Mouse (Mus musculus): ENCODE data around the gene Adcy6. TPM values are rescaled to one million over a fixed set of nuclear protein-coding genes. Genes with fewer than 3 reads are reported as not detected.

Gene Adcy6
- total RNA-seq (2018; cell fraction: chromatin; rRNA removed), result 1 to 10 TPM in 13 of 26 experiments, under 1 TPM in 13; 0.23 to 9.6 (median 1.00) TPM
- under 1 TPM; 0.07 to 0.91 (median 0.32) TPM for total RNA-seq (2018; cell fraction: cytosol; rRNA removed)
- total RNA-seq (2018; cell fraction: nucleus; rRNA removed), result 1 to 10 TPM; 1.1 to 6.8 (median 2.2) TPM
- 0.09 to 0.34 TPM (median 0.25 TPM) in 3 replicates for polyA plus RNA-seq (2018)

GRCm38 (mm10) chr15:98609331-98610130 lies at the start of gene Adcy6:
Adcy6 (minus strand) TSS chr15:98610076.
- no peak within 1 kb of the TSS for H3K27ac ChIP-seq

GRCm38 (mm10) chr15:98656982-98657751 lies 47.3 kb upstream of the Adcy6 start:
- Histone ChIP-seq H3K79me2 (ENCODE audit: inconsistent target) (peaks cover 39% of the 10 kb centered on the region), H3K4me3 (ENCODE audit: inconsistent target) (no peak overlapping the region), H3K36me3 (ENCODE audit: inconsistent target) (peaks cover 74% of the 10 kb centered on the region), H3K27ac (no peak overlapping the region)
- 94% methylated on average over 14 of the region's 15 CpGs for WGBS (ENCODE audit: missing documents)

More at GRCm38 (mm10) chr15:98609331-98610130, at the start of gene Adcy6:
- Histone ChIP-seq H3K36me3 (ENCODE audit: inconsistent target) (no peaks in the 10 kb centered on the region), H3K4me3 (ENCODE audit: inconsistent target) (no peak within 1 kb of the TSS), H3K79me2 (ENCODE audit: inconsistent target) (no peaks in the 10 kb centered on the region)
- 1% methylated on average over 54 of the region's 75 CpGs for WGBS (ENCODE audit: missing documents)

- H3K27ac ChIP-seq, result no peak overlapping the region
- no peaks in the 10 kb centered on the region for H3K79me2 ChIP-seq (ENCODE audit: inconsistent target)
- WGBS (ENCODE audit: missing documents), result 94% methylated on average over 8 of the region's 8 CpGs
- H3K36me3 ChIP-seq (ENCODE audit: inconsistent target), result peaks cover 99% of the 10 kb centered on the region
- H3K4me3 ChIP-seq (ENCODE audit: inconsistent target), result no peak overlapping the region
Observed at GRCm38 (mm10) chr15:98652174-98652573, 42.3 kb upstream of the Adcy6 start.

DNA sequence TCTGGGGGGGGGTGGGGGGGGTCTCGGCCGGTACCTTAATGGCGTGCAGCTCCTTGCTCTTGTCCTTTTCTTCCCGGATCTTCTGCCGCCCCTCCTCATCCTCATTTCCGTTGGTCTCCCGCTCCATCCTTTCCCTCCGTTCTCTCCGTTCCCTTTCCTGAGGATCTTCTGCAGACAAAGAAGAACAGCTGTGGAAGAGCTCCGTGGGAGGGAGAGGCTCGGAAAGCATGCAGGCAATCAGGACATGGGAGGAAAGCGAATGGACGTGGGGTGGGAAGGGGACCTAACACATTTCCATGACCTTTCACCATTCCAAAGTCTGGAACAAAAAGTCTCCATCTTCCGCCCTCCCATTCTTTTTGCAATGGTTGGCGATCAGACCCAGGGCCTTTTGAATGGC lies 41.6 kb upstream of the Adcy6 start:
- no peak overlapping the region for H3K27ac ChIP-seq
- no peaks in the 10 kb centered on the region for H3K79me2 ChIP-seq (ENCODE audit: inconsistent target)
- H3K36me3 ChIP-seq (ENCODE audit: inconsistent target), result peaks cover 98% of the 10 kb centered on the region
- WGBS (ENCODE audit: missing documents), result 94% methylated on average over 15 of the region's 15 CpGs
- no peak overlapping the region for H3K4me3 ChIP-seq (ENCODE audit: inconsistent target)

GRCm38 (mm10) chr15:98648071-98648470 lies 38.2 kb upstream of the Adcy6 start:
- no peak overlapping the region for H3K4me3 ChIP-seq (ENCODE audit: inconsistent target)
- H3K79me2 ChIP-seq (ENCODE audit: inconsistent target), result no peaks in the 10 kb centered on the region
- 91% methylated on average over 3 of the region's 3 CpGs for WGBS (ENCODE audit: missing documents)
- peaks cover 83% of the 10 kb centered on the region for H3K36me3 ChIP-seq (ENCODE audit: inconsistent target)
- H3K27ac ChIP-seq, result no peak overlapping the region

GRCm38 (mm10) chr15:98647308-98647707 lies 37.4 kb upstream of the Adcy6 start:
- Histone ChIP-seq H3K4me3 (ENCODE audit: inconsistent target) (no peak overlapping the region), H3K27ac (no peak overlapping the region), H3K79me2 (ENCODE audit: inconsistent target) (no peaks in the 10 kb centered on the region), H3K36me3 (ENCODE audit: inconsistent target) (peaks cover 76% of the 10 kb centered on the region)
- WGBS (ENCODE audit: missing documents), result 92% methylated on average over 10 of the region's 10 CpGs

DNA sequence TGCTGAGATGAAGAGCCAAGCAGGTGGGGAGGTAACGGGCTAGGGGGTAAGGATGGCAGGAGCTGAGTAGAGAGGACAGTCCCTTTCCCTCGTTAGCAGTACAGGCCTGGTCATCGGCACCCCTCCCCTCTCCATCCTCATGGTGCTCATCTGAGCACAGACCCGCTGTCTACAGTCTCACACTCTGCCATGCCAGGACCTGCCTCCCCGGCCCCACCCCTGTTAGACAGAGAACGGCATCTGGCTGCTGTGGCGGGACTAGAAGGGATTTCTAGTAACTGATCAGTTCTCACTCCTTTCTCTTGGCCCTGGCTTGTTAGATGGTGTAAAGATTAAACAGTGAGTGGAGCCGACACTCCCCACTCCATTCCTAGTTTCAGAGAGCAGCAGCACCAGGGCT lies 36.9 kb upstream of the Adcy6 start:
- 94% methylated on average over 8 of the region's 8 CpGs for WGBS (ENCODE audit: missing documents)
- no peak overlapping the region for H3K27ac ChIP-seq
- H3K36me3 ChIP-seq (ENCODE audit: inconsistent target), result peaks cover 70% of the 10 kb centered on the region
- H3K79me2 ChIP-seq (ENCODE audit: inconsistent target), result no peaks in the 10 kb centered on the region
- no peak overlapping the region for H3K4me3 ChIP-seq (ENCODE audit: inconsistent target)

- Histone ChIP-seq H3K36me3 (ENCODE audit: inconsistent target) (peaks cover 56% of the 10 kb centered on the region), H3K4me3 (ENCODE audit: inconsistent target) (no peak overlapping the region), H3K79me2 (ENCODE audit: inconsistent target) (no peaks in the 10 kb centered on the region), H3K27ac (no peak overlapping the region)
- 93% methylated on average over 23 of the region's 24 CpGs for WGBS (ENCODE audit: missing documents)
Observed at GRCm38 (mm10) chr15:98645057-98646026, 35.5 kb upstream of the Adcy6 start.

- Histone ChIP-seq H3K4me3 (ENCODE audit: inconsistent target) (no peak overlapping the region), H3K27ac (no peak overlapping the region), H3K36me3 (ENCODE audit: inconsistent target) (peaks cover 47% of the 10 kb centered on the region), H3K79me2 (ENCODE audit: inconsistent target) (no peaks in the 10 kb centered on the region)
- WGBS (ENCODE audit: missing documents), result 92% methylated on average over 12 of the region's 12 CpGs
Observed at GRCm38 (mm10) chr15:98644406-98644805, 34.5 kb upstream of the Adcy6 start.

GRCm38 (mm10) chr15:98640157-98640556 lies 30.3 kb upstream of the Adcy6 start:
- H3K4me3 ChIP-seq (ENCODE audit: inconsistent target), result no peak overlapping the region

DNA sequence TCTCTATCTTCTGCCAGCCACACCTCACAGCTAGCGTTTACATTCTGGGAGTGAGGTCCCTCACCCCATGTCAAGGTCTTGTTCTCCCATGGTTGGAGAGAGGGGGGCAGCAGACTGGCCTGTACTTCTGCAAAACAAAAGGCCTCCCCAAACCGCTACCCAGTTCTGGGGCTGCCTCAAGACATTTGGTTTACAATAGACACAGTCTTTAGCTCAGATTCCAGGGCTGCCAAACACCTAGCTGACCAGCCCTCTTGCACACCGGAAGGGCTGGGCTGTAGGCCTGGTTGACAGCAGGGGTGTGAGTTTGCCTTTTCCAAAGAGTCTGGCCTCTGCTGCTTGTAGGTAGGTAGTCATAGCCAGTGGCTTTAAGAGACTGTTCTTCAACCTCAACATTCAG lies 27.3 kb upstream of the Adcy6 start:
- Histone ChIP-seq H3K79me2 (ENCODE audit: inconsistent target) (no peaks in the 10 kb centered on the region), H3K27ac (no peak overlapping the region), H3K4me3 (ENCODE audit: inconsistent target) (no peak overlapping the region), H3K36me3 (ENCODE audit: inconsistent target) (no peaks in the 10 kb centered on the region)
- 71% methylated on average over 3 of the region's 3 CpGs for WGBS (ENCODE audit: missing documents)

More at GRCm38 (mm10) chr15:98640157-98640556, 30.3 kb upstream of the Adcy6 start:
- H3K36me3 ChIP-seq (ENCODE audit: inconsistent target), result peaks cover 5% of the 10 kb centered on the region; the same call in 1 of the 2 replicates
- WGBS (ENCODE audit: missing documents), result 41% methylated on average over 8 of the region's 8 CpGs
- H3K27ac ChIP-seq, result no peak overlapping the region
- H3K79me2 ChIP-seq (ENCODE audit: inconsistent target), result no peaks in the 10 kb centered on the region

GRCm38 (mm10) chr15:98636517-98636916 lies 26.6 kb upstream of the Adcy6 start:
- no peak overlapping the region for H3K4me3 ChIP-seq (ENCODE audit: inconsistent target)
- H3K27ac ChIP-seq, result no peak overlapping the region
- H3K79me2 ChIP-seq (ENCODE audit: inconsistent target), result no peaks in the 10 kb centered on the region
- no peaks in the 10 kb centered on the region for H3K36me3 ChIP-seq (ENCODE audit: inconsistent target)
- 47% methylated on average over 5 of the region's 5 CpGs for WGBS (ENCODE audit: missing documents)

- Histone ChIP-seq H3K79me2 (ENCODE audit: inconsistent target) (no peaks in the 10 kb centered on the region), H3K36me3 (ENCODE audit: inconsistent target) (no peaks in the 10 kb centered on the region), H3K27ac (no peak overlapping the region), H3K4me3 (ENCODE audit: inconsistent target) (no peak overlapping the region)
- WGBS (ENCODE audit: missing documents), result 15% methylated on average over 19 of the region's 21 CpGs
Observed at GRCm38 (mm10) chr15:98635291-98635841, 25.5 kb upstream of the Adcy6 start.
